Mouse (Mus musculus): Measurements from ENCODE around the gene Hus1.

- TF ChIP-seq POLR2A (IDR thresholded peaks at IDR 0.05; ENCODE audit: insufficient read length, low read depth) (no peak), USF1 (IDR thresholded peaks at IDR 0.05; ENCODE audit: low read depth) (no peak), MYOD1 (IDR thresholded peaks at IDR 0.05; ENCODE audit: control insufficient read depth in 1 of 3, insufficient read length in 2 of 3, low read depth in 2 of 3) (no peak), MAX (IDR thresholded peaks at IDR 0.05; ENCODE audit: low read depth) (no peak), MYOG (IDR thresholded peaks at IDR 0.05; ENCODE audit: control insufficient read depth in 1 of 3, insufficient read depth in 1 of 3, insufficient read length in 2 of 3, low read depth in 2 of 3) (no peak), POLR2AphosphoS2 (IDR thresholded peaks at IDR 0.05; ENCODE audit: insufficient read length, low read depth) (no peak)
These were observed 9.2 kb upstream of the Hus1 start for GRCm38 (mm10) chr11:9020207-9020606.

All from myocyte (in vitro differentiated cells).